Mouse (Mus musculus) splenic B cell, adult 2 months (primary cell): ENCODE measurements around the gene Qrich1.
A peak's percentile ranks its signal among the peaks of the same experiment; 100 is the strongest.

Experiments used
- DNase-seq: peaks from one replicate; pipeline ENCODE4 v3.0.0-alpha.2; 2011; ENCODE audit warnings: low read depth, low spot score
- H3K27me3 ChIP-seq: 2 replicates; pipeline ENCODE4 v1.6.1; 2012; ENCODE audit warnings: mild to moderate bottlenecking, low read length, moderate library complexity, mixed read lengths; ENCODE audit not compliant: control insufficient read depth, poor library complexity, insufficient read depth, severe bottlenecking
- H3K36me3 ChIP-seq: 2 replicates; pipeline ENCODE4 v1.6.1; 2012; ENCODE audit warnings: mild to moderate bottlenecking, low read length, moderate library complexity, mixed read lengths; ENCODE audit not compliant: control insufficient read depth, poor library complexity, insufficient read depth, severe bottlenecking

Gene Qrich1

DNA sequence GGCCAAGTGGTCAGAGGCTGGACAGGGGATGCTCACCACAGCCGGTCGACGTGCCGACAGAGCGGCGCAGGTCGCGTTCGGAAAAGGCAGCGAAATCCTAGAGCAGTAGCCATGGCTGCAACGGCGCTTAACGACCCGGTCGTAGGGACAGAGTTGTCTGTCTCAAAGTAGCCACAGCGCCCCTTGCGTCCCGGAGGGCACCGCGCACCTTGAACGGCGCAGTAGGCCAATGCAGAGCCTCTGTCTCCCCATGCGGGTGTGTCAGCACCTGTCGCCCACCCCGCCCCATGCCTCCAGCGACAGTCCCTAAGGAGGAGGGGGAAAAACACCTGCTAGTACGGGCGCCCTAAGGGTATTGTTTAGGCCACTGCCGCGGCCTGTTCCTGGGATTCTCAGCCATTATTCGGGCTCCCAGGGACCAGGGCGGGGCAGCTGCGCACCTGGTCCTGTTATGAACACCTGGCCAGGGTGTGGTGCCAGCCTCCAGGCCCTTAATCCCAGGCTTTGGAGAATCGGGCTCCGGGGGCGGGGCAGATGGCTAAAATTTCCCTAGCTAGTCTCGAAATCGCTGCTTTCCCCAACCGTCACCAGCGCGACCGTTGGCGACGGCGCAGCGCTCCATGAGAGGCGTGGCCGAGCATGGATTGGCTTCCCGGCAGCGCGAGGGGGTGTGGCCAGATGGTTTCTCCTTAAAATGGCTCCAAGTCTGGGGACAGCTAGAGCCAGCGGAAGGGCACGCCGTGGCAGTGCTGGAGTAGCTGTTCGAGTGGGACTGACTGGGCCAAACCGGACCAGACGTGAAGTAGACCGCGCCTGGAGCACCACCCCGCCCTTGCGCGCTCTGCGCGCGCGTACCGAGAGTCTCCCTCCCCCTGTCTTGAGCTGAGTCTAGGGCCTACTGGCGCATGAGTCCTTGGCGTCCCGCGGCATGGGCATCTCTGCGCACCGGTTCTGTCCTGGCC is 50.5 kb downstream of the Qrich1 start, which contains the start of gene Ndufaf3:
Ndufaf3 (minus strand) TSS at position 620 of the 962 bp plus-strand sequence.
- no peaks in the 10 kb centered on the region for H3K27me3 ChIP-seq
- peaks cover 6% of the 10 kb centered on the region for H3K36me3 ChIP-seq
- DNase-seq: peak; percentile 96

DNA sequence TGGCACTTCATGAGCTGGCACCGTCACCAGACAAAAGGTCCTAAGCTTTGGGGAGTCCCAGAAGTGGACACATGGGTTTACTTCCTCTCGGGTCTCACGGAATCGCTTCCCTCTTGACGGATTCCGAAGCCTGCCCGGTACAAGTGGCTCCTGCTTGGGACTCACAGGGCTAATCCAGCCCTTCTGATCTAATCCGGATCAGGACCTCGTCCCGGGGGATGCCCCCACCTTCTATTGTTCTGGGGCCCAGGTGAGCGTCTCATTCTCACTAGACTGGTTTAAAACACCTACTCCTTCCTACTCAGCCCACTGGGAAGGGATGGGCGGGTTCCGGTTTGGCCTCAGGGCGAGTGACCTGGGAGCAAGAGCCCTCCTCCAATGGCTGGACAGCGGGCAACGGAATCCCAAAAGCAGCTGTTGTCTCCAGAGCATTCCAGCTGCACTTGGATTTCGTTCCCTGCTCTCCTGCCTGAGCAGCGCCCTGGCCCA is 51.4 kb downstream of the Qrich1 start:
- peaks cover 9% of the 10 kb centered on the region for H3K36me3 ChIP-seq
- peak; percentile 37 for DNase-seq
- H3K27me3 ChIP-seq: no peaks in the 10 kb centered on the region

GRCm38 (mm10) chr9:108568511-108568921 is 51.9 kb downstream of the Qrich1 start:
- Histone ChIP-seq H3K27me3 (no peaks in the 10 kb centered on the region), H3K36me3 (peaks cover 9% of the 10 kb centered on the region)
- peak; percentile 31 for DNase-seq

DNA sequence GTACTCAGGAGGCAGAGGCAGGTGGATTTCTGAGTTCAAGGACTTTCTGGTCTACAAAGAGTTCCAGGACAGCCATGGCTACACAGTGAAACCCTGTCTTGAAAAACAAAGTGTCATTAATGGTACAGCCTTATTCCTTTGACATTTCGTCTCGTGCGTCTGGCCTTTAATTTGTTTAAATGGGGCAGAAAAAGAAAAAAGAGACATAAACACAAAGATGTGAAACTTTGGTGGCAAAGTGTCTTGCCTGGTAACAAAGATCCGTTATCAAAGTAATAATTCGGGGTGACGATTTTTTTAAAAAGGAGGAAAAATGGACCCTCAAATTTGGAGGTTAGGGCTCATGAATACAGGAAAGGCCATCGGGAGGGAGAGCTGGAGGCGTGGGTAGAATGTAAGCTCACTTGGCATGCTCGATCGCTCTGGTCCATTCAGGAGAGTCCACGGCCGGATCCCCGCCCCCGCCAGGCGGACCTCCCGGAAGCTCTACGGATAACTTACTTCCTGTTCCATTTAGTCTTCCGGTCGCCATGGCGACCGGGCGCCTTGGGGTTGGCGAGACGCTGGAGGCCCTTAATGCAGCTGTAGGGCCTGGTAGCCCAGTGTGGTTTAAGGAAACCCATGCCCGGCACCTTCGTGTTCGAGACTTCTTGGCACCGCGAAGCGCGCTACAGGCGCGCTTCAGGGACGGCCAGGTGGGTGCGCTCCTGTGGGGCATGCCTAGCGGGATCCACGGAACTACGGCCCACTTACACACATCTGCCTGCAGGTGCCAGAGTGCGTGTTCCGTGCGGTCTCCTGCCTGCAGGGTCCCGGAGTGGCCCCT is 53.0 kb downstream of the Qrich1 start, which contains the start of gene Dalrd3:
Dalrd3 (plus strand) TSS at position 506 of the 826 bp plus-strand sequence.
- no peaks in the 10 kb centered on the region for H3K27me3 ChIP-seq
- peaks cover 7% of the 10 kb centered on the region for H3K36me3 ChIP-seq
- peak; percentile 92 for DNase-seq

DNA sequence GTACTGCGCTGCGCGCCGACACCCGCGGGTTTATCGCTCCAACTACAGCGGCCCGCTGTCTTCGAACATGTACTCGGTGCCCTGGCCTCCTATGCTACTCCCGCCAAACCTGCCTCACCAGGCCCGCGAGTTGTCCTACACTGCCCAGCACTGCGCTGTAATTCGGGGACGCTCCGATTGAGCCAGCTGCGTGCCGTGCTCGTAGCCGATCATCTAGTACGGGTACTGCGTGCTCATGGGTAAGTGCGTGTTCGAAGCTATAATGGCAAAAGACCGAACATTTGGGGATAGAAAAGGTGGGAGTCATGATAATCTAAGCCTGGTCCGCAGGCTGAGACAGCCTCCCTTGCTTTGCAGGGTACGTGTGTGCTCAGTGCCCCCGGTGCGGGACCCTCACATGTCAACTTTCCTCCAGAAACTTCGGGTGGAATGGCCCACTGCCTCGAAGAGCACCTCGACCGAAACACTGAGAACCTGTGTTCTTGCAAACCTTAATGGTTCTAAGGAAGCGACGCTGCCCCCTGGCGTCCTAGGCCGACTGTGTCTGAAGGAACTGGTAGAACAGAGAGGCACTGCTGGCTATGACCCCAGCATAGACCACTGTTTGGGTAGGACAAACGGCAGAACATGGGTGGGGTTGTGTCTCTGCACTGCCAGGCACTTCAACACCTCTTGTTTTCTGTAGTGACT is 53.7 kb downstream of the Qrich1 start:
- no peaks in the 10 kb centered on the region for H3K27me3 ChIP-seq
- peaks cover 7% of the 10 kb centered on the region for H3K36me3 ChIP-seq
- peak; percentile 89 for DNase-seq

GRCm38 (mm10) chr9:108571401-108571973 is 54.9 kb downstream of the Qrich1 start:
- peaks cover 7% of the 10 kb centered on the region for H3K36me3 ChIP-seq
- H3K27me3 ChIP-seq: no peaks in the 10 kb centered on the region

GRCm38 (mm10) chr9:108572321-108572720 is 55.7 kb downstream of the Qrich1 start:
- no peak for DNase-seq
- Histone ChIP-seq H3K27me3 (no peaks in the 10 kb centered on the region), H3K36me3 (peaks cover 7% of the 10 kb centered on the region)

More at GRCm38 (mm10) chr9:108571401-108571973, 54.9 kb downstream of the Qrich1 start:
- DNase-seq: no peak

GRCm38 (mm10) chr9:108573774-108574690 is 57.4 kb downstream of the Qrich1 start:
- DNase-seq: peak; percentile 76
- peaks cover 7% of the 10 kb centered on the region for H3K36me3 ChIP-seq
- H3K27me3 ChIP-seq: no peaks in the 10 kb centered on the region

GRCm38 (mm10) chr9:108574921-108575320 is 58.3 kb downstream of the Qrich1 start:
- Histone ChIP-seq H3K36me3 (peaks cover 7% of the 10 kb centered on the region), H3K27me3 (no peaks in the 10 kb centered on the region)
- no peak for DNase-seq

DNA sequence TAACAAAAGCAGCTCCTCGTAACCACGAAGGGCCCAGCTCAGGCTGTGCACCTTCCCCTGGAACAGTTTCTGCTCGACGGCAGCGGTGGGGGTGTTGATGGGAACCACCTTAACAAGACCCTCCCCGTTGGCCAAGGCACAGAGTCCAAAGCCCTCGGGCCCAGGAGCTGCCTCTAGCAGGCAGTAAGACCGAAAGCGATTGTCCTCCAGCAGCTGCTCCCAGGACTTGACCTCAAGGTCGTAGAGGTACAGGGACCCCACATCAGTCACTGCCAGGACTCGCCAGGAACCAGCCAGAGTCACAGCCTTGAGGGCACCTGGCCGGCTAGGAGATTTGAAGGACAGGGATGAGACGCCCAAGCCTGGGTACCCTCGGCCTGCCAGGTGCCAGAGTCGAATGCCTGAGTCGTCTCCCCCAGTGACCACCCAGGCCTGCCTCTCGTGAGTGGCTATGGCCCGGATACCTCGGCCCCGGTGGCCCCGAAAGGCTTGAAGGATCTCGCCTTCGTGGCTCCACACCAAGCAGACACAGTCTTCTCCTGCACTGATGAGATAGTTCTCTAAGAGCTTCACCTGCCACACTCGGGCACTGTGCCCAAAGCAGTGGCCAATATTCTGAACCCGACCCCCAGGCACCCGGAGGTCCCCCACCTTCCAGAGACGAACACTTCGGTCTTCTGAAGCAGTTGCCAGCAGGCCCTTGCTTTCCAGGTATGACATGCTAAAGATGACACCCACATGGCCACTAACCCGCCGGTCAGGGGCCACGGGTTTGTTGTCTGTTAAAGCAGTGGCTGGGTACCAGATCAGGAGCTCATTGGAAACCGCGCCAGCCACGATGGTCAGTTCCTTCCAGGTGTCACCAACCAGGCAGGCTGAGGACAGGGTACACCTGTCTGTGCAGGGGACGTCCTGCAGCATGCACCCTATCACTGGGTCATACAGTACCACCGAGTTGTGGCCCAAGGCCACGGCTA is 59.0 kb downstream of the Qrich1 start:
- H3K36me3 ChIP-seq: peaks cover 7% of the 10 kb centered on the region
- no peaks in the 10 kb centered on the region for H3K27me3 ChIP-seq
- DNase-seq: no peak

GRCm38 (mm10) chr9:108577025-108577424 is 60.4 kb downstream of the Qrich1 start:
- Histone ChIP-seq H3K27me3 (no peaks in the 10 kb centered on the region), H3K36me3 (peaks cover 7% of the 10 kb centered on the region)
- DNase-seq: no peak

DNA sequence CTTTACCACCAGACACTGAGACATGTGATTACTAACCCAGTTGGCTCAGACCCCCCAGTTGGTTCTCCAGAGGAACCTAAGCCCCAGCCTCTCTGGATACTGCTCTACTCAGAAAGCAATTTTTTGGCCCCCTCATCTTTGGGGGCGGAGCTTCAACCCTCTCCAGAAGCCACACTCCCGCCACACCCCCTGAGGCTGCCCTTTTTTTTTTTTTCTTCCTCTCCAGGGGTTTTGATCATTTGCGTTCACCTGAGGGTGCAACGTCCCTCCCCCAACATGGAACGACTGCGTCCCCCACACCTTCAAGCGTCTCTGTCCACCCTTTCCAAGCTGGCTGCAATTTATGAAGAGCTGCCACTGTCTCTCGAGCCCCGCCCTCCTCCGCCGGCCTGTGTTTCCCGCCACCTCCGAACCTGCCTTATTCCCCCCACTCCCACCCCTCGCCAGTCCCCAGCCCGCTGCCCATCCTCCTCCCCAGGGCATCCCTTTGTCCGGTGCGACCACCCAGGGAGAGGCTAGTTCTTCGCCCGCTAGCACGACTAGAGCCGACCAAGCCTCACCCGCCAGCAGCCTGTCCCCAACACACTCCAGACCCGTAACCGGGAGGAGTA is 61.4 kb downstream of the Qrich1 start:
- Histone ChIP-seq H3K36me3 (peaks cover 3% of the 10 kb centered on the region), H3K27me3 (no peaks in the 10 kb centered on the region)
- peak; percentile 45 for DNase-seq
